Mouse (Mus musculus) neural tube, embryonic 13.5 days (tissue): ENCODE measurements around the gene Btbd1. TPM values are rescaled to one million over a fixed set of nuclear protein-coding genes. Genes with fewer than 3 reads are reported as not detected.

Experiments
- ATAC-seq: fragments of 200-750 bp; cut with Nextera tagmentation; 2 replicates; pipeline ENCODE4 v1.8.0; 2017; ENCODE audit warnings: low read depth, mild to moderate bottlenecking, moderate TSS enrichment, moderate library complexity
- H3K27ac ChIP-seq: fragments of 300-500 bp; sonication (generic); replicated peaks from 2 replicates; pipeline ENCODE4 v1.5.1; 2015; ENCODE audit warnings: moderate library complexity, mild to moderate bottlenecking, inconsistent platforms
- H3K27me3 ChIP-seq: fragments of 300-500 bp; sonication (generic); 2 replicates; pipeline ENCODE4 v1.6.1; 2015; ENCODE audit warnings: mild to moderate bottlenecking, inconsistent platforms
- H3K36me3 ChIP-seq: fragments of 300-500 bp; sonication (generic); 2 replicates; pipeline ENCODE4 v1.6.1; 2015; ENCODE audit warnings: mild to moderate bottlenecking, inconsistent platforms
- H3K4me1 ChIP-seq: fragments of 300-500 bp; sonication (generic); replicated peaks from 2 replicates; pipeline ENCODE4 v1.6.1; 2015; ENCODE audit warnings: inconsistent platforms
- H3K4me2 ChIP-seq: fragments of 300-500 bp; sonication (generic); 2 replicates; pipeline ENCODE4 v1.6.1; 2015; ENCODE audit warnings: inconsistent platforms, mild to moderate bottlenecking, moderate library complexity
- H3K4me3 ChIP-seq: fragments of 300-500 bp; sonication (generic); 2 replicates; pipeline ENCODE4 v1.5.1; 2015; ENCODE audit warnings: mild to moderate bottlenecking, inconsistent platforms
- H3K9ac ChIP-seq: fragments of 300-500 bp; sonication (generic); 2 replicates; pipeline ENCODE4 v1.6.1; 2015; ENCODE audit warnings: moderate library complexity, mild to moderate bottlenecking, inconsistent platforms
- H3K9me3 ChIP-seq: fragments of 300-500 bp; sonication (generic); 2 replicates; pipeline ENCODE4 v1.6.1; 2016; ENCODE audit warnings: inconsistent platforms
- WGBS: fragments of 180-500 bp; shearing (Covaris S2); methylation state at CpG from one replicate; pipeline ENCODE4 v1.1.7; 2015; 5-methylcytosine and 5-hydroxymethylcytosine counted together
- polyA plus RNA-seq: library from polyadenylated mRNA; unstranded; fragments of >200 nt; fragmentation: Nextera tagmentation; extraction: Ambion mirVana; gene quantifications from 2 replicates; pipeline ENCODE4 v1.2.1, GENCODE M21; 2015

Btbd1 gene
- polyA plus RNA-seq, 1 experiment from 2014 or later: 102 TPM

DNA sequence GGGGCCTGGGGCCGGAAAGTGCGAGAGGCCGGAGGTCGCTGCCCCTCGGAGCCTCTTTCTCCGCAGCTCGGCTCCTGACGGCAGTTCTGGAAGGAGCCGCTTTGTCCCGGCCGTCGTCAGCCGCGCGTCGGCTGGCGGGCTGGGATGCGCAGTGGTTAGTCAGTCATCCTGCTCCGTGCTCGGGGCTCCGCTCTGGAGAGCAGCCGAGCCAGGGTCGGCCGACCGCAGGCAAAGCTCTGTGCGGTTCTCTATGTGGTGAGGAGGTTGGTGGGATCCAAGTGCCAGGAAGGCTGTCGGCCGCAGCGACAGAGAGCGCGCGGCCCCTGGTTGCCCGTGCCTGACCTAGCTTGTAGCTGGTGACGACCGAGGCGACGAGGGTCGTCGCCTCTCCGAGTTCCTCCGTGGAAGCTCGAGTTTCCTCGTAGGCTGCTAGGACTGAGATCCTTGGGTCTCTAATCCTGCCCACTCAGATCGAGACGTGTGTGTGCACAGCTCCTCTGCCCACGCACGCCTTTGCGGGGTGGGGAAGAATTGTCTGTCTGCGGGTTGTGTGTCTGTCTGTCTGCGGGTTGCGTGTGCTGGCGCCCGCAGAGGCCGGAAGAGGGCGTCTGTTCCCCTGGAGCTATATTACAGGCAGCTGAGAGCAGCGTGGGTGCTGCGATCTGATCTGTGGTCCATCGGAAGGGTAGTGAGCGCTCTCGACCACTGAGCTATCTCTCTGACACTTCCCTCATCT, 66.0 kb downstream of the Btbd1 start:
- WGBS: 2% methylated on average over 60 of the region's 60 CpGs
- H3K9me3 ChIP-seq: no peaks in the 10 kb centered on the region
- H3K27me3 ChIP-seq: no peaks in the 10 kb centered on the region
- peaks cover 27% of the 10 kb centered on the region for H3K4me1 ChIP-seq
- H3K9ac ChIP-seq: peak overlapping the region; percentile 94
- ATAC-seq: peak; percentile 78
- no peaks in the 10 kb centered on the region for H3K36me3 ChIP-seq
- peak overlapping the region; percentile 98 for H3K4me3 ChIP-seq
- peak overlapping the region; percentile 91 for H3K27ac ChIP-seq
- peak overlapping the region; percentile 83 for H3K4me2 ChIP-seq

DNA sequence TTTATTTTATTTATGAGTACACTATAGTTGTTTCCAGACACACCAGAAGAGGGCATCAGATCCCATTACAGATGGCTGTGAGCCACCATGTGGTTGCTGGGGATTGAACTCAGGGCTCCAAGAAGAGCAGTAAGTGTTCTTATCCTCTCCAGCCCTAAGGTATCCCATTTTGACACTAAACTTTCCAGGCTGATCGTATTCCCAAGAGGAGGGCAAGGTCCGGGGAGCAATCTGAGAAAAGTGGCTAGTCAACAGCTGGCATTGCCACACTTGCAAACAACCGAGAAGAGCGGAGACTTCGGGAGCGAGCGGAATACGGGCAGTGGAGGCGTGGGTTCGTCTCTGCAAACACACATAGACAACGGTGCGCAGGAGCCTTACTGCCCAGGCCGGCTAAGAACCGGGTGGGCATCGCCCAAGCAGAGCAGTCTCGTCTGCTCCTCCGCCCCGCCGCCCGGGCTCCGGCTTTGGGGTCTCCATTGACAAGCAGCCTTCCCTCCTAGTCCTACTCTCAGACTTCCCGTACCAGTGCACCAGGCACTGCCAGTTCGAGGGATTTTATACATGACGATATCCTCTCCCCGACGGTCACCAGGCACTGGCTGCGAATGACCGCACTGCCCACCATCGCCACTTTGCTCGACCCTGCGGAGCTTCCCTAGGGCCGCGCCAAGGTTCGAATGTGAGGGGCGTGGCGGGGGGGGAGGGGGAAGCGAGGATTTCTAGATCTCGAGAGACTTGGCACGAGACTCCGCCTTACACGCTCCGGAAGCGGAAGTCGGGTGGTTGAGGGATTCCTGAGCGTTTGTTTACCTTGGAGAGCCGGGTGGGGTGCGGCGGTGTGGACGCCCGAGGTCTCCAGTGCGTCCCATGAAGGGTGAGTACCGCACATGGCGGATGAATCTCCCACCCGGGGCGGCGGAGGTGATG, 66.8 kb downstream of the Btbd1 start, which contains the start of gene Ramac:
Ramac (plus strand) TSS at position 746 of the 930 bp plus-strand sequence.
- H3K4me3 ChIP-seq: peak within 1 kb of the TSS; percentile 98
- WGBS: 0% methylated on average over 56 of the region's 56 CpGs
- H3K27me3 ChIP-seq: no peaks in the 10 kb centered on the region
- H3K9me3 ChIP-seq: no peaks in the 10 kb centered on the region
- ATAC-seq: peak; percentile 97
- H3K4me1 ChIP-seq: peaks cover 27% of the 10 kb centered on the region
- H3K36me3 ChIP-seq: no peaks in the 10 kb centered on the region
- H3K4me2 ChIP-seq: peak within 1 kb of the TSS; percentile 83
- H3K27ac ChIP-seq: peak within 1 kb of the TSS; percentile 91
- peak within 1 kb of the TSS; percentile 94 for H3K9ac ChIP-seq

DNA sequence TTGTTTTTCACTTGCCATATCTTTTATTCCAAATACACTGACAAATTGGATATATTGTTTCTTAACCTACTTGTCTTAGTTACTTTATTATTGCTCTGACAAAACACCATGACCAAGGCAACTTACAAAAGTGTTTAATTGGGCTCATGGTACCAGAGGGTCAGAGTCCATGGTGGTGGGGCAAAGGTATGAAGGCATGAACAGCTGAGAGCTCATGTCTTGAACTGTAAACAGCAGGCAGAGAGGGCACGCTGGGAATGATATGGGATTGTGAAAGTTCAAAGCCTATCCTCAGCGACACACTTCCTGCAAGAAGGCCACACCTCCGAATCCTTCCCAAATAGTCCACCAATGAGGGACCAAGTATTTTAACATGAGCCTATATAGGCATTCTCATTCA, 81.3 kb downstream of the Btbd1 start:
- H3K9ac ChIP-seq: no peak overlapping the region
- H3K4me2 ChIP-seq: no peak overlapping the region
- no peak overlapping the region for H3K27ac ChIP-seq
- no peak for ATAC-seq
- no peaks in the 10 kb centered on the region for H3K27me3 ChIP-seq
- H3K4me1 ChIP-seq: no peaks in the 10 kb centered on the region
- no peaks in the 10 kb centered on the region for H3K36me3 ChIP-seq
- H3K9me3 ChIP-seq: no peaks in the 10 kb centered on the region
- 88% methylated on average over 3 of the region's 3 CpGs for WGBS
- H3K4me3 ChIP-seq: no peak overlapping the region

DNA sequence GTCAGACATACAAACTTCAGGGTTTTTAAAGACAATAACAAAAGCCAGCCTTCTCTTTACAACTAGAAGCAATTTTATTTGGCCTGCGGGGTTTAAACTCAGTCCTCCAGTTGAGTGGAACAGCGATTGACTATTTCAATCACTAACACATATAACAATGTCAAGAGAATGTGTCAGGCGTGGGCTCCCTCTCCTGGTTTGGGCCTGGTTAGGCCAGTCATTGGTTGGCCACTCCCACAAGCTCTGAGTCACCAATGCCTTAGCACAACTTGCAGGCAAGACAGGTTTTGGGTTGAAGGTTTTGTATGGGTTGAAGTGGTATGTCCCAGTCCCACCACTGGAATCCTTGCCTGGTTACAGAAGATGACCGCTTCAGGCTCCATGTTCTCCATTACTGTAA, 85.1 kb downstream of the Btbd1 start:
- Histone ChIP-seq H3K4me1 (no peaks in the 10 kb centered on the region), H3K9ac (no peak overlapping the region), H3K4me3 (no peak overlapping the region), H3K36me3 (no peaks in the 10 kb centered on the region), H3K4me2 (no peak overlapping the region), H3K9me3 (peaks cover 2% of the 10 kb centered on the region; the same call in 1 of the 2 replicates), H3K27me3 (no peaks in the 10 kb centered on the region), H3K27ac (no peak overlapping the region)
- 79% methylated on average over 4 of the region's 4 CpGs for WGBS
- no peak for ATAC-seq

Other genes with a start within 250 kb of the Btbd1 start
- 30.5 and 31.9 TPM in 2 replicates for gene Homer2, start 121.9 kb downstream of the Btbd1 start, polyA plus RNA-seq
- gene Ramac, start 66.5 kb downstream of the Btbd1 start, polyA plus RNA-seq: 127 and 151 TPM in 2 replicates
- gene 3110040N11Rik, start 40.0 kb downstream of the Btbd1 start, polyA plus RNA-seq: 47.7 and 54.4 TPM in 2 replicates
- gene Gm10160, start 26.4 kb upstream of the Btbd1 start, polyA plus RNA-seq: not detected in 2 replicates
- gene Tm6sf1, start 29.6 kb upstream of the Btbd1 start, polyA plus RNA-seq: 13.4 TPM in 2 replicates
- gene Hdgfl3, start 105.0 kb upstream of the Btbd1 start, polyA plus RNA-seq: 56.1 and 56.2 TPM in 2 replicates
- 3.7 and 5.5 TPM in 2 replicates for gene Bnc1, start 162.9 kb upstream of the Btbd1 start, polyA plus RNA-seq